Mouse (Mus musculus): ENCODE data around the gene Bspry.

- TF ChIP-seq POLR2A (IDR thresholded peaks at IDR 0.05; ENCODE audit: insufficient read length, low read depth) (no peak), MAX (IDR thresholded peaks at IDR 0.05; ENCODE audit: low read depth) (no peak), MYOD1 (IDR thresholded peaks at IDR 0.05; ENCODE audit: control insufficient read depth in 1 of 3, insufficient read length in 2 of 3, low read depth in 2 of 3) (no peak), POLR2AphosphoS2 (IDR thresholded peaks at IDR 0.05; ENCODE audit: insufficient read length, low read depth) (no peak), MYOG (IDR thresholded peaks at IDR 0.05; ENCODE audit: control insufficient read depth in 1 of 3, insufficient read depth in 1 of 3, insufficient read length in 2 of 3, low read depth in 2 of 3) (no peak)
Measured at GRCm38 (mm10) chr4:62454995-62455394, 24.9 kb upstream of the Bspry start.

All from myocyte (in vitro differentiated cells).